Mouse (Mus musculus): Measurements from ENCODE around the gene Mpv17l. TPM values are rescaled to one million over a fixed set of nuclear protein-coding genes. Genes with fewer than 3 reads are reported as not detected.
A peak's percentile ranks its signal among the peaks of the same experiment; 100 is the strongest.
"Not testable (repeated sequence)": the region's sequence is repeated elsewhere in the genome, so short reads cannot be mapped to it uniquely, and the experiment has no call there.

Mpv17l gene
- total RNA-seq (2014; rRNA removed) (53.9 and 58.3 TPM in 2 replicates), polyA plus RNA-seq (2015; fragmentation: Nextera tagmentation; extraction: Ambion mirVana) (50.9 and 52.8 TPM in 2 replicates)

GRCm38 (mm10) chr16:13902888-13903483, at the start of gene Mpv17l, which contains the start of gene Pdxdc1:
Gene Mpv17l, plus strand, starts transcription at chr16:13903161.
Gene Pdxdc1, minus strand, starts transcription at chr16:13903131.
- TF ChIP-seq CTCF (IDR thresholded peaks at IDR 0.05): no peak
- WGBS: 1% methylated on average over 51 of the region's 57 CpGs
- H3K27ac ChIP-seq (ENCODE audit: low read depth, low read length): peak within 1 kb of the TSS; percentile 87
- peak; percentile 96 for DNase-seq (ENCODE audit: low spot score)
- peak; percentile 97 for ATAC-seq (ENCODE audit: low FRiP score)
- H3K4me3 ChIP-seq (ENCODE audit: low read depth, low read length): peak within 1 kb of the TSS; percentile 97
- H3K4me1 ChIP-seq (ENCODE audit: insufficient read depth, low read length): peaks cover 6% of the 10 kb centered on the region; the same call in 1 of the 2 replicates
- H3K27me3 ChIP-seq (ENCODE audit: insufficient read depth, low read length): no peaks in the 10 kb centered on the region
- peak within 1 kb of the TSS; percentile 74 for H3K4me2 ChIP-seq (ENCODE audit: low read depth, low read length, poor library complexity, severe bottlenecking)
- H3K9me3 ChIP-seq (ENCODE audit: low read length): no peaks in the 10 kb centered on the region
- H3K9ac ChIP-seq (replicated peaks; ENCODE audit: low read length, poor library complexity, severe bottlenecking): peak within 1 kb of the TSS; percentile 79
- H3K36me3 ChIP-seq (ENCODE audit: insufficient read depth, low read length): no peaks in the 10 kb centered on the region

- peaks cover 12% of the 10 kb centered on the region for H3K36me3 ChIP-seq (ENCODE audit: insufficient read depth, low read length)
- H3K27ac ChIP-seq (ENCODE audit: low read depth, low read length): no peak overlapping the region
- ATAC-seq (ENCODE audit: low FRiP score) (no peak), DNase-seq (ENCODE audit: low spot score) (no peak)
- no peak overlapping the region for H3K9ac ChIP-seq (replicated peaks; ENCODE audit: low read length, poor library complexity, severe bottlenecking)
- no peaks in the 10 kb centered on the region for H3K27me3 ChIP-seq (ENCODE audit: insufficient read depth, low read length)
- H3K4me2 ChIP-seq (ENCODE audit: low read depth, low read length, poor library complexity, severe bottlenecking): no peak overlapping the region
- WGBS: 97% methylated on average over 4 of the region's 4 CpGs
- TF ChIP-seq CTCF (IDR thresholded peaks at IDR 0.05): no peak
- H3K9me3 ChIP-seq (ENCODE audit: low read length): no peaks in the 10 kb centered on the region
- H3K4me3 ChIP-seq (ENCODE audit: low read depth, low read length): no peak overlapping the region
- H3K4me1 ChIP-seq (ENCODE audit: insufficient read depth, low read length): no peaks in the 10 kb centered on the region
Measured at GRCm38 (mm10) chr16:13853886-13854285, 49.1 kb upstream of the Mpv17l start.

- DNase-seq (ENCODE audit: low spot score) (no peak), ATAC-seq (ENCODE audit: low FRiP score) (no peak)
- Histone ChIP-seq H3K27me3 (ENCODE audit: insufficient read depth, low read length) (no peaks in the 10 kb centered on the region), H3K4me2 (ENCODE audit: low read depth, low read length, poor library complexity, severe bottlenecking) (no peak overlapping the region), H3K4me3 (ENCODE audit: low read depth, low read length) (no peak overlapping the region), H3K9ac (replicated peaks; ENCODE audit: low read length, poor library complexity, severe bottlenecking) (no peak overlapping the region), H3K9me3 (ENCODE audit: low read length) (no peaks in the 10 kb centered on the region), H3K4me1 (ENCODE audit: insufficient read depth, low read length) (no peaks in the 10 kb centered on the region), H3K36me3 (ENCODE audit: insufficient read depth, low read length) (peaks cover 3% of the 10 kb centered on the region; the same call in 1 of the 2 replicates), H3K27ac (ENCODE audit: low read depth, low read length) (no peak overlapping the region)
- TF ChIP-seq CTCF (IDR thresholded peaks at IDR 0.05): no peak
- WGBS: 88% methylated on average over 4 of the region's 4 CpGs
Measured at GRCm38 (mm10) chr16:13866076-13866475, 36.9 kb upstream of the Mpv17l start.

- TF ChIP-seq CTCF (IDR thresholded peaks at IDR 0.05): no peak
- Histone ChIP-seq H3K9ac (replicated peaks; ENCODE audit: low read length, poor library complexity, severe bottlenecking) (no peak overlapping the region), H3K27ac (ENCODE audit: low read depth, low read length) (no peak overlapping the region), H3K36me3 (ENCODE audit: insufficient read depth, low read length) (peaks cover 3% of the 10 kb centered on the region; the same call in 1 of the 2 replicates), H3K9me3 (ENCODE audit: low read length) (no peaks in the 10 kb centered on the region), H3K4me2 (ENCODE audit: low read depth, low read length, poor library complexity, severe bottlenecking) (no peak overlapping the region), H3K27me3 (ENCODE audit: insufficient read depth, low read length) (no peaks in the 10 kb centered on the region), H3K4me1 (ENCODE audit: insufficient read depth, low read length) (no peaks in the 10 kb centered on the region), H3K4me3 (ENCODE audit: low read depth, low read length) (no peak overlapping the region)
- no peak for DNase-seq (ENCODE audit: low spot score)
- no peak for ATAC-seq (ENCODE audit: low FRiP score)
- 76% methylated on average over 5 of the region's 5 CpGs for whole genome bisulfite sequencing
Measured at GRCm38 (mm10) chr16:13866616-13867015, 36.3 kb upstream of the Mpv17l start.

- H3K4me2 ChIP-seq (ENCODE audit: low read depth, low read length, poor library complexity, severe bottlenecking); H3K9me3 ChIP-seq (ENCODE audit: low read length); H3K27me3 ChIP-seq (ENCODE audit: insufficient read depth, low read length); H3K4me3 ChIP-seq (ENCODE audit: low read depth, low read length); H3K9ac ChIP-seq (replicated peaks; ENCODE audit: low read length, poor library complexity, severe bottlenecking); H3K27ac ChIP-seq (ENCODE audit: low read depth, low read length); H3K36me3 ChIP-seq (ENCODE audit: insufficient read depth, low read length); ATAC-seq (ENCODE audit: low FRiP score); H3K4me1 ChIP-seq (ENCODE audit: insufficient read depth, low read length): not testable (repeated sequence)
- DNase-seq (ENCODE audit: low spot score): peak; percentile 27
- 18% methylated on average over 5 of the region's 5 CpGs for WGBS
Measured at GRCm38 (mm10) chr16:13867406-13867805, 35.6 kb upstream of the Mpv17l start.

- Histone ChIP-seq H3K4me3 (ENCODE audit: low read depth, low read length) (no peak overlapping the region), H3K36me3 (ENCODE audit: insufficient read depth, low read length) (peaks cover 8% of the 10 kb centered on the region; the same call in 1 of the 2 replicates), H3K9me3 (ENCODE audit: low read length) (no peaks in the 10 kb centered on the region), H3K9ac (replicated peaks; ENCODE audit: low read length, poor library complexity, severe bottlenecking) (no peak overlapping the region), H3K4me1 (ENCODE audit: insufficient read depth, low read length) (no peaks in the 10 kb centered on the region), H3K27ac (ENCODE audit: low read depth, low read length) (no peak overlapping the region), H3K4me2 (ENCODE audit: low read depth, low read length, poor library complexity, severe bottlenecking) (peak overlapping the region; percentile 34), H3K27me3 (ENCODE audit: insufficient read depth, low read length) (no peaks in the 10 kb centered on the region)
- TF ChIP-seq CTCF (IDR thresholded peaks at IDR 0.05): no peak
- DNase-seq (ENCODE audit: low spot score) (peak; percentile 24), ATAC-seq (ENCODE audit: low FRiP score) (peak; percentile 56; the same call in 1 of the 2 replicates)
- WGBS: 10% methylated on average over 41 of the region's 42 CpGs
Measured at GRCm38 (mm10) chr16:13867910-13868514, 34.9 kb upstream of the Mpv17l start.

All from midbrain, postnatal 0 days (tissue).